Mouse (Mus musculus): Measurements from ENCODE around the gene Cphx1. TPM values are rescaled to one million over a fixed set of nuclear protein-coding genes. Genes with fewer than 3 reads are reported as not detected.
"Not testable (repeated sequence)": the region's sequence is repeated elsewhere in the genome, so short reads cannot be mapped to it uniquely, and the experiment has no call there.

Gene Cphx1
- polyA plus RNA-seq, 1 experiment from 2014 or later, result not detected

GRCm38 (mm10) chr14:25978371-25979241 lies 40.5 kb downstream of the Cphx1 start, which contains the start of gene Duxbl1:
Duxbl1 (plus strand) TSS chr14:25978577.
- not testable (repeated sequence) for H3K36me3 ChIP-seq; H3K4me3 ChIP-seq; H3K9me3 ChIP-seq (replicated peaks); H3K27me3 ChIP-seq (replicated peaks); H3K4me1 ChIP-seq; H3K9ac ChIP-seq; H3K4me2 ChIP-seq; ATAC-seq; H3K27ac ChIP-seq
- WGBS (ENCODE audit: insufficient replicate concordance), result no CpG with 5 or more reads among the region's 25 CpGs

GRCm38 (mm10) chr14:25979242-25979941 lies 41.3 kb downstream of the Cphx1 start:
- not testable (repeated sequence) for H3K36me3 ChIP-seq; H3K4me3 ChIP-seq; H3K9ac ChIP-seq; H3K4me2 ChIP-seq; H3K9me3 ChIP-seq (replicated peaks); H3K27me3 ChIP-seq (replicated peaks); H3K27ac ChIP-seq; H3K4me1 ChIP-seq; ATAC-seq
- 6% methylated on average over 7 of the region's 13 CpGs for WGBS (ENCODE audit: insufficient replicate concordance)

- H3K27ac ChIP-seq; H3K9me3 ChIP-seq (replicated peaks); H3K4me1 ChIP-seq; H3K36me3 ChIP-seq; H3K9ac ChIP-seq; H3K4me3 ChIP-seq; H3K27me3 ChIP-seq (replicated peaks); H3K4me2 ChIP-seq; ATAC-seq: not testable (repeated sequence)
- 63% methylated on average over 5 of the region's 9 CpGs for WGBS (ENCODE audit: insufficient replicate concordance)
Observed at GRCm38 (mm10) chr14:25981880-25982279, 43.8 kb downstream of the Cphx1 start.

Other genes starting within 250 kb of the Cphx1 start
- 46.8 and 48.4 TPM in 2 replicates for gene Ppif, start 244.2 kb upstream of the Cphx1 start, polyA plus RNA-seq (2016; fragmentation: Nextera tagmentation; extraction: Ambion mirVana)
- gene Zcchc24, start 169.3 kb upstream of the Cphx1 start, polyA plus RNA-seq (2016; fragmentation: Nextera tagmentation; extraction: Ambion mirVana), result 6.9 and 7.8 TPM in 2 replicates
- 10.1 and 10.5 TPM in 2 replicates for gene Anxa11, start 96.1 kb upstream of the Cphx1 start, polyA plus RNA-seq (2016; fragmentation: Nextera tagmentation; extraction: Ambion mirVana)
- 0.84 TPM in 1 of 2 replicates, not detected in the other for gene Plac9a, start 35.2 kb upstream of the Cphx1 start, polyA plus RNA-seq (2016; fragmentation: Nextera tagmentation; extraction: Ambion mirVana)
- 0.92 and 1.4 TPM in 2 replicates for gene Tmem254a, start 10.6 kb upstream of the Cphx1 start, polyA plus RNA-seq (2016; fragmentation: Nextera tagmentation; extraction: Ambion mirVana)
- 0.20 TPM in 1 of 2 replicates, not detected in the other for gene Duxbl1, start 40.3 kb downstream of the Cphx1 start, polyA plus RNA-seq (2016; fragmentation: Nextera tagmentation; extraction: Ambion mirVana)
- 0.26 and 1.3 TPM in 2 replicates for gene Gm9780, start 104.4 kb downstream of the Cphx1 start, polyA plus RNA-seq (2016; fragmentation: Nextera tagmentation; extraction: Ambion mirVana)
- 12.9 and 13.0 TPM in 2 replicates for gene Tmem254c, start 129.1 kb downstream of the Cphx1 start, polyA plus RNA-seq (2016; fragmentation: Nextera tagmentation; extraction: Ambion mirVana)
- not detected in 2 replicates for gene Cphx2, start 143.2 kb downstream of the Cphx1 start, polyA plus RNA-seq (2016; fragmentation: Nextera tagmentation; extraction: Ambion mirVana)
- gene Cphx3, start 144.0 kb downstream of the Cphx1 start, polyA plus RNA-seq (2016; fragmentation: Nextera tagmentation; extraction: Ambion mirVana), result not detected in 2 replicates
- 0.42 TPM in 1 of 2 replicates, not detected in the other for gene Duxbl2, start 180.0 kb downstream of the Cphx1 start, polyA plus RNA-seq (2016; fragmentation: Nextera tagmentation; extraction: Ambion mirVana)
- 2.1 and 3.0 TPM in 2 replicates for gene Plac9b, start 244.2 kb downstream of the Cphx1 start, polyA plus RNA-seq (2016; fragmentation: Nextera tagmentation; extraction: Ambion mirVana)